Mouse (Mus musculus): ENCODE results near the gene Olfr1036. TPM values are rescaled to one million over a fixed set of nuclear protein-coding genes. Genes with fewer than 3 reads are reported as not detected.

Olfr1036 gene
- polyA plus RNA-seq (2012; rRNA removed), result not detected in 2 replicates

GRCm38 (mm10) chr2:86073692-86074091 is at the start of gene Olfr1036:
Olfr1036 (plus strand) TSS chr2:86073992.

GRCm38 (mm10) chr2:86045561-86045960 is 28.2 kb upstream of the Olfr1036 start, which contains the start of gene Olfr1034:
Olfr1034 (plus strand) TSS chr2:86045861.

GRCm38 (mm10) chr2:86087285-86087684 is 13.5 kb downstream of the Olfr1036 start, which contains the start of gene Olfr1037:
Olfr1037 (minus strand) TSS chr2:86087385.

Other genes with a start within 250 kb of the Olfr1036 start
- not detected in 2 replicates for gene Olfr1019, start 228.5 kb upstream of the Olfr1036 start, polyA plus RNA-seq (2012; rRNA removed)
- gene Olfr1020, start 227.0 kb upstream of the Olfr1036 start, polyA plus RNA-seq (2012; rRNA removed), result not detected in 2 replicates
- gene Olfr1022, start 205.4 kb upstream of the Olfr1036 start, polyA plus RNA-seq (2012; rRNA removed), result not detected in 2 replicates
- not detected in 2 replicates for gene Olfr1023, start 188.4 kb upstream of the Olfr1036 start, polyA plus RNA-seq (2012; rRNA removed)
- not detected in 2 replicates for gene Olfr1024, start 168.9 kb upstream of the Olfr1036 start, polyA plus RNA-seq (2012; rRNA removed)
- gene Olfr1025-ps1, start 158.8 kb upstream of the Olfr1036 start, polyA plus RNA-seq (2012; rRNA removed), result not detected in 2 replicates
- gene Olfr1026, start 152.4 kb upstream of the Olfr1036 start, polyA plus RNA-seq (2012; rRNA removed), result not detected in 2 replicates
- under 0.01 TPM in 1 of 2 replicates, not detected in the other for gene Olfr1028, start 123.6 kb upstream of the Olfr1036 start, polyA plus RNA-seq (2012; rRNA removed)
- gene Olfr1029, start 100.1 kb upstream of the Olfr1036 start, polyA plus RNA-seq (2012; rRNA removed), result not detected in 2 replicates
- not detected in 2 replicates for gene Olfr1030, start 94.7 kb upstream of the Olfr1036 start, polyA plus RNA-seq (2012; rRNA removed)
- not detected in 2 replicates for gene Olfr1031, start 83.7 kb upstream of the Olfr1036 start, polyA plus RNA-seq (2012; rRNA removed)
- gene Olfr1032, start 68.5 kb upstream of the Olfr1036 start, polyA plus RNA-seq (2012; rRNA removed), result not detected in 2 replicates
- 0.28 and 0.37 TPM in 2 replicates for gene Olfr1033, start 53.4 kb upstream of the Olfr1036 start, polyA plus RNA-seq (2012; rRNA removed)
- 0.06 and 0.09 TPM in 2 replicates for gene Olfr1034, start 28.1 kb upstream of the Olfr1036 start, polyA plus RNA-seq (2012; rRNA removed)
- gene Olfr1037, start 13.4 kb downstream of the Olfr1036 start, polyA plus RNA-seq (2012; rRNA removed), result not detected in 2 replicates
- gene Olfr1039, start 61.9 kb downstream of the Olfr1036 start, polyA plus RNA-seq (2012; rRNA removed), result not detected in 2 replicates
- not detected in 2 replicates for gene Olfr1040, start 72.7 kb downstream of the Olfr1036 start, polyA plus RNA-seq (2012; rRNA removed)
- gene Olfr1042, start 87.8 kb downstream of the Olfr1036 start, polyA plus RNA-seq (2012; rRNA removed), result not detected in 2 replicates
- not detected in 2 replicates for gene Olfr1043, start 93.5 kb downstream of the Olfr1036 start, polyA plus RNA-seq (2012; rRNA removed)
- not detected in 2 replicates for gene Olfr1044, start 103.8 kb downstream of the Olfr1036 start, polyA plus RNA-seq (2012; rRNA removed)
- gene Olfr52, start 111.7 kb downstream of the Olfr1036 start, polyA plus RNA-seq (2012; rRNA removed), result not detected in 2 replicates
- gene Olfr1045, start 129.0 kb downstream of the Olfr1036 start, polyA plus RNA-seq (2012; rRNA removed), result not detected in 2 replicates
- not detected in 2 replicates for gene Olfr1046, start 145.3 kb downstream of the Olfr1036 start, polyA plus RNA-seq (2012; rRNA removed)
- not detected in 2 replicates for gene Olfr1047, start 157.4 kb downstream of the Olfr1036 start, polyA plus RNA-seq (2012; rRNA removed)
- not detected in 2 replicates for gene Olfr1048, start 166.3 kb downstream of the Olfr1036 start, polyA plus RNA-seq (2012; rRNA removed)
- not detected in 2 replicates for gene Olfr1049, start 184.3 kb downstream of the Olfr1036 start, polyA plus RNA-seq (2012; rRNA removed)
- gene Olfr1051, start 205.1 kb downstream of the Olfr1036 start, polyA plus RNA-seq (2012; rRNA removed), result not detected in 2 replicates
- not detected in 2 replicates for gene Olfr1052, start 218.5 kb downstream of the Olfr1036 start, polyA plus RNA-seq (2012; rRNA removed)
- gene Olfr1053, start 241.3 kb downstream of the Olfr1036 start, polyA plus RNA-seq (2012; rRNA removed), result not detected in 2 replicates